Mouse (Mus musculus): ENCODE results near the gene Duoxa2.
A peak's percentile ranks its signal among the peaks of the same experiment; 100 is the strongest.
"Not testable (repeated sequence)": the region's sequence is repeated elsewhere in the genome, so short reads cannot be mapped to it uniquely, and the experiment has no call there.

The Duoxa2 gene

DNA sequence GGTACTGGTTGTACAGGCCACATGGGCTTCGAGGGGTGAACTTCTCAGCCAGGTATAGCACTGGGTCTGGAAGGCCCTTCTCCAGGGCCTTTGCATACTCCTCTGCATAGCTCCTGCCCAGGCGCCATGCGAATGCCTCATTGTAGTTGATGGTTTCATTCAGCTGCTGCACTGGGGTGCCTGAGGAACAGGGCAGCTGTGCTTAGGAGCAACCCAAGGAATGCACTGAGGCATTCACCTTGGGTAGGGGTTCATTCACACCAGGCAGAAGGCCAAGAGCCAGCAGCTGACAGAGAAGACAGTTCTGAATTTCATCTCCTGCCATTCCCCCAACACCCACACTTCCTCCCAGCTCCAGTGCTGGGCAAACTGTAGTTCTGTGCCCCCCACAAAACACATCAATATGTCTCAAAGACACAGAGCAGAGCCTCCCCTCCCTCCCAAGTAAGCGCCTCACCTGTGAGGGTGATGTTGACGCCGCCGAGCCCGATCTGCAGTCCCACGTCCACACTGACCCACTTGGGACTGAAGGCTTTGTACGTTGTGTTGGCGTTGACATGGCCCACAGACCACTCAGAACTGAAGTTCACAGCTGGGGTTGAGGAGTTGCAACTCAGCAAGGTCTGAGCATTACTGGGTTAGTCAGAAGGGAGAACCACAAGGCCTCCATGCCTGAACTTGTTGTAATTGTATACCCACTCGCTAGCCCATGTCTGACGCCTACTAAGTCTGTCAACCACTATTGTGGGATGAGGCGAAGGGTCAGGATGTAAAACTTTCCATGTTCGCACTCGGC, 6.6 kb downstream of the Duoxa2 start:
- no peak for DNase-seq (ENCODE audit: extremely low read depth, insufficient read length, low spot score)

DNA sequence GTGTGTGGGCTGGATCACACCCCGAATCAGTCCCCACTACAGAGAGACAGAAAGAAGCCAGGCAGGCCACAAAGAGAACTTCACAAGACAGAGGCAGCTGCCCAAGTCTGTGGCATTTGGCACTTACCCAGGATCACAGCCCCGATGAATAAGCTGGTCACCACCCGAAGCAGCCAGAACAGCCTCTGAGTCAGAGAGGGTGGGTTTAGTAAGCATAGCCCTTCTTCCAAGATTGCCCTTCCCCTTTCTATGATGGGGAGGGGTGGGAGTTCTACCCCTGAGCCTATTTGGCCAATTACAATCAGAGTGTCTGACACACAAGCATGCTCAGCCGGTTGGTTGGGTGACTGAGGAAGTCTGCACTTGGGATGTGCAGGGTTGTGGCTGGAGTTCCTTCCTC, 7.5 kb downstream of the Duoxa2 start:
- DNase-seq (ENCODE audit: extremely low read depth, insufficient read length, low spot score), result peak; percentile 73

DNA sequence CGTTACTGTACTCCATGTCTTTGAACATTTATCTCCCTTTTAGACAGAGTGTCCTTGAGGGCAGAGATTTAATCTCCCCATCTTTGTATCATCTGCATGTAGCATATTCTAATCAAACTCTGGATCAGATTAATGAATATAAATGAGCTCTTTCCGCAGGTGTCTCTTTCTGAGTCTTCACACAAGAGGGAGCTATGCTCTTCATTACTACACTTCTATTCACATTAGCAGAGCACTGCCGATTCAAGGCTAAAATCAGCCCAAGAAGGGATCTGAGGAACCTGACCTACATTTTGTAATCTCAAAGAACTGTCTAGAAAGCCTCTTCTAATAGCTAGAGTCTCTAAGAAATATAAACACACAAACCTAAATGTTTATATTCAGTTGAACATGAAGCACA, 10.9 kb downstream of the Duoxa2 start:
- DNase-seq (ENCODE audit: extremely low read depth, insufficient read length, low spot score), result no peak

DNA sequence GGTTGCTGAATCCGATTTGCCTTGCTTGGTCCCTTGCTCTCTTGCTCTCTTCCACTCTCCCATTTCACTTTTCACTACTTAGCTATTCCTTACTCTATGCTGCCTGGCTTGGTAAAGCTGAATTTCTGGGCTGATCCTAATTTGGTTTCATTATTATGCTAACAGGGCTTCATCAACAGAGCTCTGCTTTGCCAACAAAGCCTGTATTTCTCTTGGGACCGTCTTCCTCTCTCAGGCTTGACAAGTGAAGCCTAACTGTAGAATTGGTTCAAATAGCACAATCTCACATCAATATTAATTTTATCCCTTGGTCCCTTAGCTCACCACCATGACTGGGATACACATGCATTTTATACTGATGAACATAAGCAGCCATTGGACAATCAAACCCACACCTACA, 12.9 kb downstream of the Duoxa2 start:
- no peak for DNase-seq (ENCODE audit: extremely low read depth, insufficient read length, low spot score)

DNA sequence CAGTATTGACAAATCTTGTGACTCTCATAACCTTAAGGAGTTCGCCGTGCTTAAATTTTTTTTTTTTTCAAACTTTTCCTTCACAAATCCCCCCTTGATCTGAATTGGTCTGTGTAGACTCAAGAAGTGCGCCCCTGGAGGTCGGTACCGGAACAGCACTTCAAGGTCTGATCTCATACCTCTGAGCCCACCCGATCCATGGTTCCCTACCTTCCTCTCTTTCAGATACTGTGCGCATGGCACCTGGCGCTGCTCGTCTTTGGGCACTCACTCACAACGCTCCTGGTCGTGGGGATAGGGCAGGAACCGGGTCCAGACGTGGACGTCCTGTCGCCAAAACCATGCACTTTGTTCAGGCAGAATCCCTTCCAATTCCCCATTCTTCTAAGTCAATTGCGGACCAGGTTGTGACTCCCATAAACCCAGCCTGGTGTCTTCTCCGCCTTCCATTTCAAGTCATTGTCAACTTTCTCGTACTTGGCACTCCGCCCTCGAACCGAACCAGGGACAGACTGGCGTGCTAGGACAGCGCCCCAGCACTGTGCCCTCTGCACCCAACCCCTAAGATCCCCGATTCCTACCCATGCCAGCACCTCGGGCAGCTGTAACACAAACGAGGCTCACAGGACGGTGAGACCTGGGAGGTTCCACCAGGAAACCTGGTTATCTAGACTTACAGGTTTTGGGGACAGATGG, 14.2 kb downstream of the Duoxa2 start:
- no peak for DNase-seq (ENCODE audit: extremely low read depth, insufficient read length, low spot score)

DNA sequence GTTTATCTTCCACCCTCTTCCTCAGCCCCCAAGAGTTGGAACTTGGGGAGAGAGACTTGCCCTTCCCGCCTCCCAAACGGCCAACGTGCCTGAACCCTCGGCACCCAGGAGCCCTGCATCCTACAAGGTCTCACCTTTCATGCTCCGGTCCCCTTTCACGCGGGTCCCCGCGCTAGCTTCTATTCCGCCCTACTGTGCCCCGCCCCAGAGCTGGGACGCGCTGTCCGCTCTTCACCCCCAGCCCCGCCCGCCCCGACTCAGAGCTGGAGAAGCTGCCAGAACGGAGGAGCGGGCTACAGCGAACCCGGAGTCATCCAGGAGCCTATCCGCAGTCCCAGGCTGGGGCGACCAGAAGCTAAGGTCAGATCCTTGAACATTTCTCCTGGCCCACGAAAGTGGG, 14.8 kb downstream of the Duoxa2 start, which contains the start of gene Duoxa1:
Gene Duoxa1, minus strand, starts transcription at position 195 of the 400 bp plus-strand sequence.
- DNase-seq (ENCODE audit: extremely low read depth, insufficient read length, low spot score), result no peak

DNA sequence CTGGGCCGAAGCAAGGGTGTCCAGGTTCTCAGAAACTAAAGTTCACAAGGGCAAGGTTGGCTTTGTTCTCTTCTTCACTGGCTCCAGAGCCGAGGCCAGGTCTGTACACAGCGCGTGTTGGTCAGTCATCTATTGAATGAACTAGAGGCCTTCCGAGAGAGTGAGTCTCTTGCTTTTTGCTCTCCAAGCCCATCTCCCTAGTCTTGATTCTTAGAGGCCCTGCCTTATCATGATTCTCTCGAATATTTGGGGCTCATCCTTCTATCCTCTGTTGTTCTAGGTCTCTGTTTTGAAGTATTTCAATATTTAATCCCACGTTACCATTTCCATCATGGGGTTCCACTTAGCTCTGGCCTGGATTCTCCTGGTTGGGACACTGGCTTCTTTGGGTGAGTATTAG, 16.7 kb downstream of the Duoxa2 start, which contains the start of gene Duox1:
Gene Duox1, plus strand, starts transcription at position 301 of the 400 bp plus-strand sequence.
- DNase-seq (ENCODE audit: extremely low read depth, insufficient read length, low spot score), result no peak

DNA sequence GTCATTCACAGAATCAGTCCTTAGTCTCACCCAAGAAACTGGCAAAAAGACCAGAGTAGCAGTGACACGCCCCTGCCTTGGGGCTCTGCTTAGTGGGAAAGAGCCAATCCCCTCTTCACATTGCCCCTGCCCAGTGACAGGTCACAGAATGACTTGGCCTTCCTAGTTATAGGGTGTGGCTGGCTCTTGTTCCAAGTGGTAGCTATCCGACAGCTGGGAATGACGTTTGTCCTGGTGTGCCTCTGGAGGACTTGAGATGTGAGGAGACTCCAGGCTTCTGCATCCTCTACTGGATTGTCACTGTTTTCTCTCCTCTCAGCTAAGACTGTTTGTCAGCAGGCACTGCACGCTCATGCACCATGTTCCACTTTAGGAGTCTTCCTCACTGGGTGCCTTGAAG, 18.7 kb downstream of the Duoxa2 start:
- peak; percentile 39 for DNase-seq (ENCODE audit: extremely low read depth, insufficient read length, low spot score)

DNA sequence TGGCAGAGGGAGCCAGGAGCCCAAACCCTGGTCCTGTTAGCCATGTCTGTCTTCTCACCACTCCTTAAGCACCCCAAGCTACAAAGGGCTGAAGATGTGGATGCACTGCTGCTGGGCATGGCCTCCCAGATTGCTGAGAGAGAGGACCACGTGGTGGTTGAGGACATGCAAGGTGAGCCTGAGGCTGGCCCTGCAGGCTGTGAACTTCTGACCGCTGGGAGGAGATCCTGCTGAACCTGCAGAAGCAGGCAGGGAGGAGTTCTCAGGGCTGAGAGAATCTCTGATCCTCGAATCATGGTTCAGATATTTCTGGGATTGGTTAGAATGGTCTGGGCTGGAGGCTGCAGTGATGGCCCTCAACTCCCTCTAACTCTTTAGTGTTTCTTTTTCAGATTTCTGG, 25.3 kb downstream of the Duoxa2 start:
- DNase-seq (ENCODE audit: extremely low read depth, insufficient read length, low spot score), result no peak

DNA sequence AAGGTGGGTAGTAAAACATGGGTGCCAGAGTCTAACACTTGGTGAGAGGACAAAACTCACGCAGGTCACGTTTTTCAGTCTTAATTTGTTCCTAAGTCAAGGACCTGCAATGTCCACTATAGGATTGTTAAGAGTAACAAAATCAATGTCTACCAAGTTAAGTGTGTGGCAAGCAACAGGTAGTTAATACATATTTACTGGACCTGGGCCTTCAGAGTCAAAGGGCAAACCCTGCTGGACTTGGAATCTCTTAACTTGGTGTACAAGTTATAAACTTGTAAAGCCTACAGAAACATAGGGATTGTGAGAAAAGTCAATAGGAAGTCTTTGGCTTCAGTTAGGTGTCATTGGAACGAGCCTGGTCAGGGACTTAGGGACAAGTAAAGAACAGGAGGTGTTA, 25.9 kb downstream of the Duoxa2 start:
- no peak for DNase-seq (ENCODE audit: extremely low read depth, insufficient read length, low spot score)

DNA sequence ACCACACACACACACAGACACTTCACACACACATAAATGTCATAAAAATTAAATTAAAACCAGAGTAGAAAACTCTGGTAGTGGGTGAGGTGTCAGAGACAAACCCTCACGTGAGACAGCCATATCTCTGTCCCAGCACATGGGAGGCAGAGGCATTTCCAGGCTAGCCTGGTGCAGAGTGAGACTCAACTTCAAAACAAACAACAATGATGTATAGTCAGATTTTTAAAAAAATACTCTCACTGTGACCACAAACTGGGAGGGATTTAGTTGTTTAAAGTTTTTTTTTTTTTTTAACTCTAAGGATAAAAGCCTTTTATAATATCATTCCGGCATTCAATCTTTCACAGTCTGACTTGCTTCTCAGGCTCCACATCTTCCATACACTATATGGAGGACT, 26.7 kb downstream of the Duoxa2 start:
- no peak for DNase-seq (ENCODE audit: extremely low read depth, insufficient read length, low spot score)

DNA sequence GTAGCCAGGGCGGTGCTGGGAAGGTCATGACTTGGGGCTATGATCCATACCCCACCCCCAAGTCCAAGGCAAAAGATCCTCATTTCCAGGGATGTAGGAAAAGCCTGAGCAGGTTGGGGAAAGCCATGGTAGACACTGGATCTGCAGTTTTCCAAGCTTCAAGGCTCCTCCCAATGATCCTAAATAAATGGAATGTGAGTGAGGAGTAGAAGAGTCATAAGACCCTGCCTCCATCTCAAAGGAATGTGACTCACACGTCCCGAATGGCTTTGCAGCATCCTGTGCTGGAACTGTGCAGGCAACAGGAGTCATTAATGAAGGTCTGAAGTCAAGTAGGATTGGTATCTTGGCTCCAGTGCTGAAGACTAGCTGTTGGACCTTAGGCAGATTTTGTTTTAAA, 29.3 kb downstream of the Duoxa2 start:
- peak; percentile 61 for DNase-seq (ENCODE audit: extremely low read depth, insufficient read length, low spot score)

DNA sequence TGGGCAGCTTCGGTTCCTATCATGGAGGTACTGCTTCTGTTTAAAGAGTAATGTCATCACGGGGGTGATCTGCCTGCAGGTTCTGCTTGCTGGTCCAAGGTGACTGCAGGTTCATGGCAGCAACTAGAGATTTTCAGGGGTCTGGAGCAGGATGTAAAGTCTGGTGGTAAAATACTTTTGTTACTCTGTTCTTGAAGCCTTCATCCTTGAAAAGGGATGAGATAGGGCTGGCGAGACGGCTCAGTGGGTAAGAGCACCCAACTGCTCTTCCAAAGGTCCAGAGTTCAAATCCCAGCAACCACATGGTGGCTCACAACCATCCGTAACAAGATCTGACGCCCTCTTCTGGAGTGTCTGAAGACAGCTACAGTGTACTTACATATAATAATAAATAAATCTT, 31.6 kb downstream of the Duoxa2 start:
- not testable (repeated sequence) for DNase-seq (ENCODE audit: extremely low read depth, insufficient read length, low spot score)

DNA sequence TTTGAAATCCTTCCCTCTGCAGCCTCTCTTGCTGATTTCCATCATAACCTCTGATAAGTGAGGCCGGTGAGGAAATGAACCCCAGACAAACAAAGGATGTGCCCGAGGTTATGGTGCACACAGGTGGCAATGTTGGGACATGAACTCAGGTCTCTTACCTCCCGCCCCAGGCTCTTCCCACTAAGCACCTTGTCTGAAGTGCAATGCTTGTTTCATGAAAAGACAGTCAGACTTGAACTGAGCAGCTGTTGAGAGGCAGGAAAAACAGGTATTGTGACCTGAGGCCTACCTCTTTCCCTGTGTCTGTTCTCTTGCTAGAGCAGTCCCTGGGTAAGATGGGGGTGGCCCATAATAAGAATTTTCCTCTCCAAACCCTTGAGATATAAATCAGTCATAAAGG, 33.5 kb downstream of the Duoxa2 start:
- no peak for DNase-seq (ENCODE audit: extremely low read depth, insufficient read length, low spot score)

DNA sequence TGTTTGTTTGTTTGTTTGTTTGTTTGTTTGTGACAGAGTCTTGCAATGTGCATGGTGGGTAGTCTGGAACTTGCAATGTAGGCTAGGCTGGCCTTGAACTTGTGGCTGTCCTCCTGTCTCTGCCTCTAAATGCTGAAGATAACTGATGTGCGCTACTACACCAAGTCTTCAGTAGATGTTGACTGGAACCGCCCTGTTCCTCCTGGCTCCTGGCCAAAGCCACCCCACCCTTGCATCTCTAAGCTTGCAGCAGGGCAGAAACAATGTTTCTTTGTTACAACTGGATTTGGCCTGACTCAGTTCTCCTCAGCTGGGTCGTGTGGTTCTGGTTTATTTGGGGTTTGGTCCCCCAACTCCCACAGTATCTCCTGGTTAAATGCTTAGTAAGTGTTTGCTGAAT, 35.5 kb downstream of the Duoxa2 start:
- DNase-seq (ENCODE audit: extremely low read depth, insufficient read length, low spot score), result no peak

DNA sequence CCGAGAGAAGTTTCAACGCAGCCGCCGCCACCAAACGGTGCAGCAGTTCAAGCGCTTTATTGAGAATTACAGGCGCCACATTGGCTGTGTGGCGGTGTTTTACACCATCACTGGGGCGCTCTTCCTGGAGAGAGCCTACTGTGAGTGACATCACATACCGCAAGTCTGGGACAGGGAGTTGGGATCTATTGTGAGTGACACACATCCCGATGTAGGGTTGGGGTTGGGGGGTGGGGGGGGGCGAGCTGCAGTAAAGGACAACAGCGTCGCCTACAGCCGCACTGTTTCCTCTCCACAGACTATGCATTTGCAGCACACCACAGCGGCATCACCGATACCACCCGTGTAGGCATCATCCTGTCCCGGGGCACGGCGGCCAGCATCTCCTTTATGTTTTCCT, 38.6 kb downstream of the Duoxa2 start:
- no peak for DNase-seq (ENCODE audit: extremely low read depth, insufficient read length, low spot score)

DNA sequence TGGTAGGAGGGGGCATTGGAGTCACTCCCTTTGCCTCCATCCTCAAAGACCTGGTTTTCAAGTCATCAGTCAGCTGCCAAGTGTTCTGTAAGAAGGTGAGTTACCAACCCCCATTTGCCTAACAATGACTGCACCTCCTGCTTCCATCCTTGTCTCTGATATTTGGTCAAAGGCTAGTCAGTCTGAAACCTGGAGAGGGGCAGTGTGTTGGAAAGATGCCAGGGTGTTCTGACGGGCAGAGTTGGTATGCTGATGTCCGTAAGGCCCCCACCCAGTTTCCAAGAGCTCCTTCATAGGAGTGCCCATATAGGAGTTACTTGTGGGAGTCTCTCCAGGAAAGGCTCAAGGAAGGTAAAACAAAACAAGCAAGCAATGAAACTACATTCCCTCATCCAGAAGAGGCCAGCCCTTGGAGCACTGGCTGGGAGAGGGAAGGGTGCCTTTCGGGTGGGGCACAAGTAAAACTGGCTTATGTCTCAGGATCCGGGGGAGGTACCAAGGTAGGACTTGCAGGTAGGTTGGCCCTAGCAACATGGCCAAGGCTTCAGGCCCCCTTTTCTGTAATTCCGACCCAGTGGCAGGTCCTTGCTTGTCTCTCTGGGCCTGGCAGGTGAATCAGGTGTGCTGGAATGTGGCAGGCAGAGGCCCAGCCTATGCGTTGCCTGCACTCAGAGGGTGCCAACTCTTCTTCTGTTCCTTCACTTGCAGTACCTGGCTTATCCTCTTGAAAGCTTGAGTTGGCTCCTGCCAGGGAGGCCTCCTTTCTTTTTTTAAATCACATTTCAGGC, 46.6 kb downstream of the Duoxa2 start:
- no peak for DNase-seq (ENCODE audit: extremely low read depth, insufficient read length, low spot score)

DNA sequence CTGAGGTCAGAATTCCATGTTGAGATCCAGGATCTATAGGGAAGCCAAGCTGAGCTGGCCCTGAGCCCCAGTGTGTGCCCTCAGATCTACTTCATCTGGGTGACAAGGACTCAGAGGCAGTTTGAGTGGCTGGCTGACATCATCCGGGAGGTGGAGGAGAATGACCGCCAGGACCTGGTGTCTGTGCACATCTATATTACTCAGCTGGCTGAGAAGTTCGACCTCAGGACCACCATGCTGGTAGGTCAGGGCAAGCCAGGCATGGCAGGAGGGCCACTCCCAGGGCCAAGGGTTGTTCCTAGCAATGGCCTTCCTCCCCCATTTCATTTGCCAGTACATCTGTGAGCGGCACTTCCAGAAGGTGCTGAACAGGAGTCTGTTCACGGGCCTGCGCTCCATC, 47.5 kb downstream of the Duoxa2 start:
- not testable (repeated sequence) for DNase-seq (ENCODE audit: extremely low read depth, insufficient read length, low spot score)

DNA sequence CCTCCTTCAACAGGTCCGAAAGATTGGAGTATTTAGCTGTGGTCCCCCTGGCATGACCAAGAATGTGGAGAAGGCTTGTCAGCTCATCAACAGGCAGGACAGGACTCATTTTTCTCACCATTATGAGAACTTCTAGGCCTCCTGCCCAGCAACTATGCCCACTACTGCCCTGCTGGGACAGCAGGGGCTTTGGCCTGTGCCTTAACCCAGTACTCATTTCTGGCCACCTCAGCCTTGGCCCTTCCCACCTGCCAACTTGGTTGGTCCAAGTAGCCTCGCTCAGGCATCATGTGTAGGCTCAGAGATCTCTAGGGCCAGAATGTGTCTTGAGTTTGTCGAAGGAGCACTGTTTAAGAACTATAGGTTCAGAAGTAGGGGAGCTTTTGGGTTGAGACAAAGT, 48.6 kb downstream of the Duoxa2 start:
- no peak for DNase-seq (ENCODE audit: extremely low read depth, insufficient read length, low spot score)

DNA sequence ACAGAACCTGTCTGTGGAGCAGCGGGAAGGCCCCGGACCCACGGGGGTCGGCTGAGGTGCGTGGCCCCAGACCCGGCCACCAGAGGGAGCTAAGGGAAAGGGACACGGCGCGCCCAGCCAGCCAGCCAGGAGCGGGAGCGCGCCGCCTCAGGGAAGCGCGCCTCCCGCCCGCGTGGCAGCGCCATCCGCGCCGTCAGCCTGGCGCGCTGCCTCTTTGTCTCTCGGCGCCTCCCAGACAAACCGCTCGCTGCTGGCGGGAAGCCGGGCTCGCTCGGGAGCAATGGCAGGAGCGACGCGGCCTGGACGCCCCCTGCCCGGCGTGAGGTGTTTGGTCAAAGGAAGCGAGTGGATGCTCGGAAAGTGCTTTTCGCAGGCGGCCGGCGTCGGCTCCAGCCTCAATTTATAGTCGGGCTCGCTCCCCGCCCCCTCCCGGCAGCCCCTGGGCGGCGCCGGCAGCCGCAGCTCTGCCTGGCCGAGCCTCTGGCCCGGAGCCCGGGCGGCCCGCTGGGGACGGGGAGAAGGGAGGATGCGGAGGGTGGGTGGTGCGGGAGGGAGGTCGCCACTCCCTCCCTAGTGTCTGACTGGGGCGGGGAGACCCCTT, 49.9 kb downstream of the Duoxa2 start:
- peak; percentile 88 for DNase-seq (ENCODE audit: extremely low read depth, insufficient read length, low spot score)
